Mouse (Mus musculus) adrenal gland, postnatal 4 days (tissue): ENCODE measurements around the gene P2rx2. TPM values are rescaled to one million over a fixed set of nuclear protein-coding genes. Genes with fewer than 3 reads are reported as not detected.

ENCODE experiments used
- DNase-seq, 2 experiments: peaks; one replicate each; pipeline ENCODE4 v3.0.0; 2021 to 2022; ENCODE audit warnings: low spot score in 2 of 2, mixed read lengths in 2 of 2
- long read RNA-seq, 2 experiments: library from polyadenylated mRNA; stranded (forward); transcript quantifications; one replicate each; pipeline ENCODE4 v2.0.0; 2021
- total RNA-seq, 2 experiments: library from RNA; stranded (reverse); gene quantifications; 2 replicates each; pipeline ENCODE4 v1.2.3; 2021

P2rx2 gene
- under 1 TPM; 0.84 to 0.87 TPM for total RNA-seq
- long read RNA-seq, experiment 1, partial matches to known transcripts, result 0 of 2 reads
- long read RNA-seq, experiment 1, other reads (novel, unspliced or antisense), result 2 of 2 reads
- long read RNA-seq, experiment 2, partial matches to known transcripts, result 0 of 1 reads
- long read RNA-seq, experiment 2, other reads (novel, unspliced or antisense), result 1 of 1 reads

DNA sequence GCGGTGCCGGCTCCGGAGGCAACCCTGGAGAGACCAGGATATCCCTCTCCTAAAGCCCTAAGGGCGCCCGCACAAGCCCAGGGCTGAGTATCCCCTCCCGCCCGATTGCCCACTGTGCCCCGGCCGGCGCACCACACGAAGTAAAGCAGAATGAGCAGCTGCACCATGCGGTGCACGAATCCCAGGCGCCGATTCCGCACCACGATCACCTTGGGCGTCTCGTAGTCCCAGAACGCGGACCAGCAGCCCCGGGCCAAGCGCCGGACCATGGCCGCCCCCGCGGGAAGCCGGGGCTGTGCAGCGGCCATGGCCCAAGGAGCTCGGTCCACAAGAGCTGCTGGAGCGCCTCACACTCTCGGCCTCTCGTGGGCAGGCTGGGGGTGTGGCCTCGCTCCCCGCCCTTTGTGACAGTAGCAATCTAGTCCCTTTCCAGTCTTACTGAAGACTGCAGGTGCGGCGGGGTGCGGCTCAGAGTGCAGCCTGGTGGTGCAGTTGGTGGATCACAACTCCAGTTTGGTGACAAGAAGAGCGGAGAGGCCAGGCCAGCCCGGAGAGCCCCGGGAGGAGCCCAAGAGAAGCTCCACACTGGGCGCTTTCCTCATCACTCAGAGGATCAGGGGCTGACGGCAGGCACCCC is at the start of gene P2rx2:
Gene P2rx2, minus strand, starts transcription at position 565 of the 637 bp plus-strand sequence.
- peak in 1 of 2 experiments; percentile 15 for DNase-seq

DNA sequence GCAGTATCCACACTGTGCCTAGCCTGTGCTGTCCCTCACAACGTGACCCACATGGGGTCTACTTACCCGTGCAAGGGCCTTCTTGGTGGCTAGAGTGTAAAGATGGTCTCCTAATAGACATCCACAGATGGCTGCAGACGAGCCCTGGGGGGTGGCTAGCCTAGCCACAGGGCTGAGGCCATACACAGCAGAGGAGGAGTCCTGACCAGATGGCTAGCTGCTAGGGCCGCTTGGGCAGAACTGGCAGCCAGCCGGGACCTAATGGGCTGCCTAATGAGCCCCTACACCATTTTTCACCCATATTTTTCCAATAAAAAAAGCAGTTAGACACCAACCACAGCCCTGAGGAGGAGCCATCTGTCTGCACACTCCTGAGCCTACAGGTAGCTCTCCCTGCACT is 49.7 kb upstream of the P2rx2 start:
- no peak for DNase-seq

DNA sequence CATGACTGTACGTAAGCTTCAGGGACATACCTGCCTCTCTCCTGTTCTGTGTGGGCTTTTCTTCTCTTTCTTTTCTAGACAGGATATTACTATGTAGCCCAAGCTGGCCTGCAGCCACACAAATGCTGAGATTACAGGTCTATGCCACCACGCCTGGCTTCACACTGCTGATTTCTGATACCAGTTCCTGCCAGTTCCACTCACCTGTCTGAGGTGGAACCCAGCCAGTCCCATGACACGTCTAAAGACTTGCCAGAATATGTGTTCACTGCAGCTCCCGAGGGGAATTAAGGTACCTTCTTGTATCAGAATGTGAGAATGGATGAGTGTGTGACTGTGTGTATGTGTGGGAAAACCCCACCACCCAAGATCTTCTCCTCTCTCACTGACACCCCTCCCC is 47.6 kb upstream of the P2rx2 start:
- no peak for DNase-seq

DNA sequence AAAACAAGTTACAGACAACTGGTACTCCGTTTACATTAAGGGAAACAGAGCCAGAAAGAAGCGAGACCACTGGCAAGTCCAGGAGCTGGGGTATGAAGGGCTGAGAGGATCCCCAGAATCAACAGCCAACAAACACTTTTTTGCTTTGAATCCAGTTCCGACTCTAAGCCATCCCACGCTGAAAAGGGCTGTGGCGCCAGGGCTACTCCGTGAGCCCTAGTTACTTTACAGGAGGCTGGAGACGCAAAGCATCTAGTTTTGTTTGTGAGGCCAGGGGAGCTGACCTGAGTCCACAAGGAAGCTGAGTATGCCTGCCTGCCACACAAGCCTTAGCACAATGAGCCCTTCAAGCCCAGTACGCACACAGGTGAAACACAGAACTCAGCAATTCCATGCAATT is 44.3 kb upstream of the P2rx2 start:
- DNase-seq, result no peak

DNA sequence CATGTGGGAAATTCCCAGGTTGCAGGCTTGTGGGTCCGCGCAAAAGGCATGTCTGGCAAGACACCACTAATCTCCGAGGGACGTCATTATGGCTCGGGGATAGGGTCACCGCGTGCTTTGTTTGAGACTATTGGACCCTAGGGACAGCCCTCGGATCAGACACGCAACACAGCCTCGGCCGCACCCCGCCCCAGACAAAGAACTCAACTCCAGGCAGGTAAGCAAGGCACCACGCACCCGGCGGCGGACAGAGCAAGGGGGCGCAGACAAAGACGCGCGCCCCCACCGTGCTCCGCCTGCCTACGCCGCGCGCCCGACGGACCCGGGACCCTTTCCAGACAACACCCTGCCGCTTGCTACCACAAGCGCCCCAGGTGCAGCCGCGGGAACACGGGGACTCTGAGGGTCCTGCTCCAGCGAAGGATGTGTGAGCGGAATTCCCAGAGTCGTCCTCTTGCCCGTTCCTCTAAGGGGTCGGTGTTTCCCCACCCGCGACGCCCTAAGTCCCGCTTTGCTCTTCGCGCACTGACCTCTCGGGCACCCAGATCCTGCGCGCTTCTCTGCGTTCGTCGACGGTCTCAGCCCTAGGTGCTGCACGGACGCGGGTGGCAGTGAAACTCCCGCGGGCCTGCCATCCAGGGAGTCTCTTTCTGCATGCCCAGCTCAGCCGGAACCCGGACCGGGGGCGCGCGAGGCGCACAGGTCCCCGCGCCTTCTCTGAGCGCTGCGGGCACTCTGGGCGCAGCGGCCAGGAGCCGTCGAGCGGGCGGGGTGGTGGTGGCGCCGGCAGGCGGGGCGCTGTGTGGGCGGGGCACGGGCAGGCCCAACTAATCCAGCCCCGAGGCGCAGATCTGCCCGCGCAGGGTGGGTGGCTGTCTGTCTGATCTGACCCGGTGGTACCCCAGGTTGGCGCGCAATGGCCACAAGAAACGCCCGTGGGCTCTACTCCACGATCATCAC is 43.6 kb upstream of the P2rx2 start:
- peak; percentile 47 to 65 for DNase-seq

DNA sequence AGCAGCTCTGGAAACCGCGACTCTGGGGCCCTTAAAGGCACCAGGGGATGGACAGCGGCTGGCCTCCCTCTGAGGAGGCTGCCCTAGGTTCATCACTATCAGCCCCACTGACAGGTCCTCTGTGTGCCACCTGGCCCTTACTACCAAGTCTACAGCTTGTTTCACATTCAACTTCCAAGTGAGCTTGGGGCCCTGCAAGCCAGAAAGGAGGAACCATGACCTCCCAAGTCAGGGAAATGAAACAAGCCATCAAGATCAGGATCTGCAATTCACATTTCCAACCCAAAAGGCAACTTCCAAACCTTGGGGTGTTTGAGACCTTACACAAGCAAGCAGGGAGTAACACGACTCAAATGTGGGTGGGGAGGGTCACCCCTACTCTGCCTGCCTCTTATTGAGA is 42.3 kb upstream of the P2rx2 start:
- no peak for DNase-seq

DNA sequence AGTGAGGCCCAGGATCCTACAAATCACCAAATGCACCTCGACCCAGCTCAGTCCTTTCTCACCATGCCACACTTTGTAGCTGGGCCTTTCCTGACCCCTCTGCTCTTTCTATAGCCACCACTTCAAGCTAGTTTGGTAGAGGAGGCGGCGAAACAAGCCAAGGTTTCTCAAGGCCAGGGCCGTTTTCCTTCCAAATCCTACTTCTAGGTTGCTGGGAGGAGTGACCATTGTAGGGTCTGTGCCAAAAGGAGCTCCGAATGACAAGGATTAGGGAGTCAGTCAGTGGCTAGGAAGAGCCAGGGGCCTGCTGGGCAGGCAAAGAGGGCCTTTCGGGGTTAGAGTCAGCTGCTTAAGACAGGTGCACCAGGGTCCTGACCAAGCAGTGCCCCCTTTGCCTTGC is 41.5 kb upstream of the P2rx2 start:
- DNase-seq, result no peak

DNA sequence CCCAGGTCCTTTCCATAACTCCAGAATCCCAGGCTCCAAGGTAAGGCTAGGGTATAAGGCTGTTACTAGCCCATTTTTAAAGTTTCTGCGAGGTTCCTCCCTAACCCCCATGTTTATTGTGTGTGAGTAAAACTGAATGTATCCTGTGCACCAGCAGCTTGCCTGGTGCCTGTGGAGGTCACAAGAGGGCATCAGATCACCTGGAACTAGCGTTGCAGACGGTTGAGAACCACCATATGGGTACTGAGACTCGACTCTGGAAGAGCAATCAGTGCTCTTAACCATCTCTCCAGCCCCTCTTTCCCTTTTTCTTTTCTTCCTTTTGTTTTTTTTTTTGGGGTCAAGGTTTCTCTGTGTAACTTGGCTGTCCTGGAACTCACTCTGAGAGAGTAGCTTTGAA is 36.8 kb upstream of the P2rx2 start:
- no peak for DNase-seq

DNA sequence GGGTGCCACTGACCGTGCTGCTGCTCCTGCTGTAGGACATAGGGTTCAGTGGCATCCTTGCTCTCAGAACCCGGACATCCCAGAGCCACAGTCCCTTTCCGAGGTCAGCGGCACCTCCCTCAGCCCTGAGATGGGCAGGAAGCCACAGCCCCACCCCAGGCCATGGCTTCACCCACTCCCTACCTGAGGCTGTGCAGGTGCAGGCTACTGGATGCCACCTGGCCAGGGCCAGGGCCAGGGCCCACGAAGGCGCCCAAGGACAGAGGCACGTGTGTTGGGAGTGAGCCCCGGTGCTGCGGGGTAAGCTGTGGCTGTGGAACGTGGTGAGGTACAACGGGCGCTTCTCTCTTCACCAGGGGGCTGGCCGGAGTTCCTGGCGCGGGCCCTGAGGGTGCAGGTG is 36.1 kb upstream of the P2rx2 start:
- DNase-seq, result no peak

DNA sequence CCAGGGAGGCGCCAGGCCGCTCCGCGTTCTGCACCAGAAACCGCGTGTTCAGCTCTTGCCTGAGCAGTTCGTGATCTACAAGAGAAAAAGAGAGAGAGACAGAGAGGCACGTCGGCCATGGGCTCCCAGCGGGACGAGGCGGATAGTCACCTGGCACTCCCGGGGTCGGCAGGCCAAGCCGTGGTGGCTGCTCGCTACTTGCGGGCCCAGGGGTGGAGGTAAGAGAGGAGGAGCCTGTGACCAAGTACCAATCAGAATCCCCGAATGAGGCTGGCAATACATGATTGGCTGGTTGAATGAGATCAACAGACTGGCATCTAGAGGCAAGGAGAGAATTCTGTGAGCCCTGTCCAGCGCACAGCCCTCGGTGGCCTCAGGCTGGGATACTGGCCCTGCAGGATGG is 35.2 kb upstream of the P2rx2 start:
- no peak for DNase-seq

DNA sequence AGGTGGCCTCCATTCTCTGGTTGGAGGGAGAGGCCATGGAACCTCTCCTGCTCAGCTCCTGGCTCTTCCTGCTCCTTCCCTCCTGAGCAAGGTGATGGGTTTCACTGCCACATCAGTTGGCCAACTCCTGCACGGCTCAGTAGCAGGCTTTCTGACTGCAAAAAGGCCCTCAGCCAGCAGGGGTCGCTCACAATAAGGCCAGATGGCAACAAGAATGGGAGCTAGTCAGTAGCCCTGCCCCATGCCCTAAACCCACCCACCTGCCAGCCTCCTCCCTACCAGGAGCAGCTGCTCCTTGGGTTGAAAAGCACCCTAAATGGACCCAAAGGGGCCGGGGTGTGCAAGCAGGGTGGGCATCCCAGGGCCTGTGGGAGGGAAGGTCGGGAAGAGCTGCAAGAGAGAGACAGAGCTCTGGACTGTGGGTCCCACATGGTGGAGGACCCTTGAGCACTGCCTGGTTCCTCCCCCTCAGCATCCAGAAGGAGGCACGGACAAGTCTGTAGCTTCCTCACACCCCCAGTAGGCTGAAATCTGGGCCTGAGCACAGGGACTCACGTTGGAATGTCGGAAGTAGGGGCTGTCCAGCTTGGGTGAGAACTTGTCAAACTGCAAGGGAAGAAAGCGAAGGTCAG is 33.9 kb upstream of the P2rx2 start:
- peak in 1 of 2 experiments; percentile 60 for DNase-seq

DNA sequence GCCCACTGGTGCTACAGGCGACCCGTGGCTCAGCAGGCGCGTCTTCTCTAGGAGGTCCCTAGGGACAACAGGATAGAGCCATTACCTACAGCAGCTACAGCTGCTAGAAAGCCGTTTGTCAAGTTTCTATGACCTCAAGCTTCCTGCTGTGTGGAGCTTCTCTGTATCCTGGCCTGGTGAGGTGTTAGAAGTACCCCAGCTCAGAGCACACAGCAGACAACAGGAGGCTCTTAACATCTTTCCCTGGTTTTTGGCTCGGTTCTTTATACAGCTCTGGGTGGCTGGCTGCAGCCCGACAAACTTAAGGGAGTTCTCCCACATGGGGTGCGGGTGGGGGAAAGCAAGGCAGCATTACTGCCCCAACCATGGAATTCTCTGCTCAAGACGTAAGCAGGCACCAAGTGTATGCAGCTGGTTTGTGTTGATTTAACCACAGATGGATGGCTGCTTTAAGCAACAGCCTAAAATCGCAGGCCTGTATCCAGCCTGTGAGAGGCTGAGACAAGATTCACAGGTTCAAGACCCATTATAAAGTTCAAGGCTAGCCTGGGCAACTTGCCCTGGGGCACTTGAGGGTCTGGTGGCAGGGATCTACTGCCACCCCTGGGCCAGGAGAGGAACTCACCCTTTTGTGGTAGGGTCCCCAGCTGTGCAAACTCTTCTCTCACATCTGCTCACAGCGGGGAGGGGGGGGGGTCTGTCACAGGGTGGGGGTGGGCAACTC is 21.0 kb upstream of the P2rx2 start:
- no peak for DNase-seq

DNA sequence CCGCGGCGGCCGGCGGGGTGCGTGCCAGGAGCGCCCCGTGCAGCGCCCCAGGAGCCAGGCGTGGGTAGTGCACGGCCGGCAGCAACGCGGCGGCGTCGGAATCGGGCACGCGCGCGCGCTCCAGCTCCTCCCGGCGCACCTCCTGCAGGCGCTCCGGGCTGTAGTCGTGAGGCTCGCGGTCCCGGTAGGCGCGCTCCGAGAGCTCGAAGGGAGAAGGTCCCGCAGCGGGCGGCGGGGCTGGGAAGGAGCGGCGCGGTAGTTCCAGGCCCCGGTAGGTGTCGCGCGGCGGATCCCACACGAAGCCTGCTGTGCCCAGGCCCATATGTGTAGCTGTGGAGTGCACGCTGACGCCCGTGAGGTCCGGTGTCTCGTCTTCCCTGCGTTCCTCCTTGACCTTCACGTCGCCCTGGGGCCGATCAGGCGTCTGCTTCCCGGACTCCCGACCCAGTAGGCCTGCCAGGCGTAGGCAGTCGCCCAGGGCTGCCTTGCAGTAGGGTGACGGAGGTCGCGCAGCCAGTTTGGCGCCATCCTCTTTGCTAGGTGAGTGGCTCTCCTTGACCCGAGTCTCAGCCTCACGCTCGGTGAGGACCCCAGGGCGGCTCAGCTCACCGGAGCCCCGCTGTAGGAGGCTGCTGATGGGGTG is 20.3 kb upstream of the P2rx2 start:
- DNase-seq, result peak; percentile 56 to 62

DNA sequence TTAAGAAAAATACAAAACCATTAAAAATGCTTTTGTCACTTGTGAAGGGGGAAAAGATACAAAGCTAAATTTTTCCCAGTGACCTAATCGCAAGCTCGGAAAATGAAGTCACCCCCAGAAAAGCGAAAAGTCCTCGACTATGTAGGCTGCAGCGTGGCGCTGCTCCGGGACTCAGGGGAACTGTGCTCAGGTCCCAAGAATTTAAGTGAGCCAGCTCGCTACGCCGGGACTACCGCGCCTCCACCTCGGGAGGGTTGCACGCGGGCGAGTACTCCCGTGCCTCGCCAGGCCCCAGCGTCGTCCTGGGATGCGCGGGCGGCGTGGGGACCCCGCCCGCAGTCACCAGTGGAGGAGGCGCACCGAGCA is 19.8 kb upstream of the P2rx2 start:
- DNase-seq, result no peak

DNA sequence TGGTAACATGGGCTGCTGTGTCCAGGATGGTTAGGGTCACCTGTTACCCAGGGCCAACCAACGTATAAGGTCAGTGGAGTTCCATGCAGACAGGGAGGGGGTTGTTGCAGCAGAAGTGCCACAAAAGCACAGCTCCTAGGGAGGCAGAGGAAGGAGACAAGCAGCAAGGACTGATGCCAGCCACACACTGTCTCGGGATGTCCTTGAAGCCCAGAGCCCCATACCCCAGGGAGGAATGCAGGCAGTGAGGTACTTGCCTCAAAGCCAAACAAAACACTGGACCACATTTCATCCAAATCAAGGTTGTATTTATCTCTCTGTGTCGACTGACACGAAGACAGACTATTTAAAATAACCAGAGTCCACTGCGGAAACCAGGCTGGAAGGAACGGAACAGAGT is 18.5 kb upstream of the P2rx2 start:
- no peak for DNase-seq

DNA sequence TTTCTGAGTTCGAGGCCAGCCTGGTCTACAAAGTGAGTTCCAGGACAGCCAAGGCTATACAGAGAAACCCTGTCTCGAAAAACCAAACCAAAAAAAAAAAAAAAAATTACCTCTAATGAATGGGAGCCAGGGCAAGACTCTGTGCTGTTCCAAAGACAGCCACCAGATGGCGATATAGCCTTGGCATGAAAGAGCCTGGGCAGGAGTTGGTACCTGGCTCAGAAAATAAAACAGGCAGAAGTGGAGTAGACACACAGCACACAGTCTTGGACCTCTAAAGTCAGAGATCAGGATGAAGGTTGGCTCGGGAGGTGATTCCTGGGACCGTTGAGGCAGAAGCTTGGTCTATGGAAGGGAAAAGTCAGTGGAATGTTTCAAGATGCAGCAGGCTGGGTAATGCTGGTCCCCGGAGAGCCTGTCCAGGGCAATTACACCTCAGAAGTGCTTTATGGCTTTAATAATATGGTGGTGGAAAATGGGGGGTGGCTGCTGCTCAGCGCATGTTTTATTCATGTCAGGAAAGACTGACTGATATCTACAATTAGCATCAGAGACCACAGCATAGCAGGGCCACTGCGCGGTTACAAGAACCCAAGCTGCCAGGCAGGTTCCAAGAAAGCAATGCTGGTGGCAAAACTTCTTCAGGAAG is 14.6 kb upstream of the P2rx2 start:
- peak; percentile 56 to 62 for DNase-seq

DNA sequence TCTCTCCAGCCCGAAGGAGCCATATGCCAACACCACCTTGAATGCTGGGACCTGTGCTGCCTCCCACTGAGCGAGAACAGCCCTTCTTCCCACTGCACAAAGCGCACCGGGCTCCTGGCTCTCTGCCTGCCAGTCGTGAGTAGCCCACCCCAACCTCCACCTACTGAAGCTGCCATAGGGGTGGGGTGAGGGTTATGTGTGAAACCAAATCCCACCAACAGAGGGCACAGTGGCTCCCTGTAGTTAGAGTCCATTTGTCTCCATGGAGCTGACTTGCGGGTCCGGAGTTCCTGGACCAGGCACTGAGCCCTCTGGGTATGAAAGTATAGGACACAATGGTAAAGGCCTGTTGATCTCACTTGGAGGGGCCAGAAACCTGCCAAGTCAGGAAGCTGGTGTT is 11.7 kb upstream of the P2rx2 start:
- DNase-seq, result no peak

DNA sequence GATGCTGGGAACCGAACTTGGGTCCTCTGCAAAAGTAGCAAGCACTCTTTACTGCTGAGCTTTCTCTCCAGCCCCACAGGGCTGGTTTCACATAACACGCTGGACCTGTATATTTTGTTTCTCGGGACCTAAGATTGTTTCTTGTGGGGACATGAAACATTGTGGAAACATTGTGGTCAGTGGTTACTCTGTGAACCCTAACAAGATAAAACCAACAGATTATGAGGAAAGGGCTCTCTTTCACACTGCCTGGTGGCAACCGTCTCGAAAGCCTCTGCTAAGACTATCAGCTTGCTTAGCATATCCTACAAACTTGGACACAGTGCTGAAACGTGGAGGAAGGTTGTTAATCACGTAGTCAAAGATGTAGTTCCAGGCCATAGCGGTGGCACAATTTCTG is 4.0 kb upstream of the P2rx2 start:
- no peak for DNase-seq

DNA sequence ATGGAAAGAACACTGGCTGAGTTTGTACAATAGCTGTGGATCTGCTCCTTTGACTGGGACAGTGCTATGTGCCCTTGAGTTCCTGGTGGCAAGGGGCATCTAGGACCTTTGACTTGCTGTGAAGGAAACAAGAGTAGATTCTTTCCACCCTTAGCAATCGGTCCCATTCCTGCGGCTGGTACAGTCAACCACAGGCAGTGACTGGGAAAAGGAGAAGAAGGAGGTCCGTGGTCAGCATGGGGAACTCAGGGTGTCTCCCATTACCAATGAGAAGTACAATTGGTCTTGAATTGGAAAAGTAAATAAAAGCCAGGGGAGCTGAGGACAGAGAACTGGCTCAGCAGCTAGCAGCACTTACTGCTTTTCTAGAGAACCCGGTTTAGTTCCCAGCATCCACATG is 2.5 kb upstream of the P2rx2 start:
- DNase-seq, result no peak

DNA sequence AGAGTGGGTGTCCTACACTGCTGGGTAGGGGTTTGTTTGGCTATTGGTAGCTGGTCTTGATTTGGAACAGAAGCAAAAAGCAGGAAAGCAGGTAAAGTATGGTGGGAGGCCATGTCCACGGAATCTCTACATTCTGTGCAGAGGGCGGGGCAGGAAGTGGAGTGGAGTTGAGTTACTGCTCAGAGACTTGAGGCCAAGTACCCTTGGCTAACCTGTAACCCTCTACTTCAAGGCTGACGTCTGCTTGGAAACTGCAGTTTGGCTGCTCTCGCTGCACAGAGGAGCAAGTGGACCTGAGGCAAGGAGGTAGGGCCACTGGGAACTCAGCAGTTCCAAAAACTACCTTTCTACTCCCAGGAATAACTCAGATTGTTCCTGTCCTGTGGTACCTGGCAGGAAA is 1.5 kb upstream of the P2rx2 start, which contains the start of gene Lrcol1:
Gene Lrcol1, plus strand, starts transcription at position 207 of the 400 bp plus-strand sequence.
- DNase-seq, result no peak
